Mouse (Mus musculus): ENCODE measurements around the gene Dnah10.

The Dnah10 gene

DNA sequence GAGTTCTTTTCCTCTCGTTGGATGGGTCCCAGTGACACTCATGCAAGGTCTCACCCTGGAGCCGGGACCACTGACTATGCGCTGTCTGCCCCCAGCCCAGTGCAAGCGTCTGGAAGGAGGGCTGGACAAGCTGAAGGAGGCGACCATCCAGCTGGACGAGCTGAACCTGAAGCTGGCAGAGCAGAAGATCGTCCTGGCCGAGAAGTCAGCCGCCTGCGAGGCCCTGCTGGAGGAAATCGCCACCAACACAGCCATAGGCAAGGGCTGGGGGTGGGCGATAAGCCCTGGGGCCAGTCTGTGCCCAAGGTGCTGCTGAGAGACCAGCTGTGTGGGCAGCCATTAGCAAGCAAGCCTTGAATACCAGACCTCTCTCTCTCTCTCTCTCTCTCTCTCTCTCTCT is 87.6 kb downstream of the Dnah10 start:
- no peak for DNase-seq (ENCODE audit: low read depth, low spot score)

DNA sequence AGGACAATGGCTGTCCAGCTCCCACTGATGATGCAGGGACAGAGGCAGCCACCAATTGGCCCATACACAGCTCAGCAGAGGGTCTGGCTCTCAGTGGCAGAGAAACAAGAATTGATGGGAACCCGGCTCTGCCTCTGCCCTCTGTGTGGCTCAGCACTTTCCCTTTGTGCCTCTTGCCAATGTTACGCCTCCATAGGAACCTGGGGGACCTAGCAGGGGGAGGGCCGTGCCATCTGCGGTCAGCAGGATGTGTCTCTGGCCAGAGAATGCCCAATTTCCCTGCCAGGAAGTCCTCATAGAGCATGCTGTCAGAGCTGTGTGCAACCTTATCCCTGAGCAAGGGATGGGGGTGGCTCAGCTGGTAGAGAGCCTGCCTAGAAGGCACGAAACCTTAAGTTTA is 89.9 kb downstream of the Dnah10 start:
- DNase-seq (ENCODE audit: low read depth, low spot score), result no peak

DNA sequence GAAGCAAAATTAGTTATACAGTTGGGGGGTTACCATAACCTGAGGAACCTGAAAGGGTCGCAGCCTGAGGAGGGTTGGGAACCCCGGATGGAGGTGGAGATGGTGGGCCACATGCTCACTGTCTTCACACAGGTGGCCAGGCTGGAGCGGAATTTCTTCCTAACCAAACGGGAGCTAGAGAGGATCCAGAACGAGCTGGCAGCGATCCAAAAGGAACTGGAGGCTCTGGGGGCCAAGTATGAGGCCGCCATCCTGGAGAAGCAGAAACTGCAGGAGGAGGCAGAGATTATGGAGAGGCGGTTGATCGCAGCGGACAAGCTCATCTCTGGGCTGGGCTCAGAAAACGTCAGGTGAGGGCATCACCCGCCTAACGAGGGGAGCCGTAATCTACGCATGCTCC is 92.2 kb downstream of the Dnah10 start:
- DNase-seq (ENCODE audit: low read depth, low spot score), result no peak

DNA sequence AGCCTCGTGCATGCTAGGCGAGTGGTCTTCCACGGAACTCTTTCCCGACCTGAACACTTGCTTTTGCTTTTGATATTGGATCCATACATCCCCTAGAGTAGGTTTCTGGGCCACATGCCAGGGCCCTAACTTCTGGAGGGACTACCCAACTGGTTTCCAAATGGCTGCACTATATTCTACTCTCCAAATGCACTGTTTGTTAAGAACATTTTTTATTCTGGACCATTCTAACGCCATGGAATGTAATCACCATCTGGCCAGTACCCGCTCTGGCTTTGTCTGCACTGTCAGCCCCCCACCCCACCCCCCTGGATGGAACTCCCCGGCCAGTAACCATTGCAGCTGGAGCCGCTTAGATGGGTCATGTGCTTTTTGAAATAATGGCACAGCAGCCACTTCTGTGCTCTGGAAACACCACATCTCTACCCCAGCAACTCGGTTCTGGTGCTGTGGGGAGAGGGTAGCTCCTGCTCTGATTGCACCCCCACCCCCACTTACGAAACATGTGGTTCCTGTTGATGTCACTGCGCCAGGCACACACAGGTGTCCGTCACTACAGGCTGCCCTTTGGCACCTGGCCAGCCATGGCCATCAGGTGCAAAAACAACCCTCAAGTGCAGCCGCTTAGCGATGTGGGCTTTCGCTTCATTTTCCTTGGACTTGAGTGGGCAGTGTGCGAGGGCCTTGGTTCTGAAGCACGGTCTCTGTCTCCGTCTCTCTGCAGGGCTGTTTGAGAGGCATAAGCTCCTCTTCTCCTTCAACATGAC is 97.4 kb downstream of the Dnah10 start:
- DNase-seq (ENCODE audit: low read depth, low spot score), result peak; percentile 7

DNA sequence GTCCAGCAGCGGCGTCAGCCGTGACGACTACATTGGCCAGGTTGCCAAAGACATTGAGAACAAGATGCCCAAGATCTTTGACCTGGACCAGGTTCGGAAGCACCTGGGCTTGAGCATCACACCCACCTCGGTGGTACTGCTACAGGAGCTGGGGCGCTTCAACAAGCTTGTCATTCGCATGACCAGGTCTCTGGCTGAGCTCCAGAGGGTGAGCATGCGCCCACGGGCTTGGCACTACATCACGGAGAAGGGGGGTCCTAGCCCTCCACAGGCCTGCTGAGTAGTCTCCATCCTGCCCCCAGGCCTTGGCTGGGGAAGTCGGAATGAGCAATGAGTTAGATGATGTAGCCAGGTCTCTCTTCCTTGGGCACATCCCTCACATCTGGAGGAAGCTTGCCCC is 105.4 kb downstream of the Dnah10 start:
- DNase-seq (ENCODE audit: low read depth, low spot score), result no peak

DNA sequence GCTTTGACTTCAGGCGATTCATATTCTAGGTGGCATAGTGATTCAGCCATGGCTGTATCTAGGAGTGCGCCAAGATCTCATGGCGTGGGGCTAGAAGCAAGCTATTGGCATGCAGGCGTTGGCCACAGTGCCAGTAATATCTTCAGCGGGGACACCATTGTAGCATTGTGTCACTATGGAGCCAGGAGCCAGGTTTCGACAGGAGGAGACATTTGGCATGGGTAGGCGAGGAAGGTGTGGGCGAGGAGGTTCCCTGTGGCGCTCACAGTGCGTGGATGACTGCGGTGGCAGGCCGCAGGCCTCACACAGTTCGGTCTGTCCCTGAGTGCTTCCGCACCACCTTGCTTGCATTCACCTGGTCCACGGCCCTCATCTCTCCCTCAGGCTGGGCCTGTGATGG is 110.3 kb downstream of the Dnah10 start:
- no peak for DNase-seq (ENCODE audit: low read depth, low spot score)

DNA sequence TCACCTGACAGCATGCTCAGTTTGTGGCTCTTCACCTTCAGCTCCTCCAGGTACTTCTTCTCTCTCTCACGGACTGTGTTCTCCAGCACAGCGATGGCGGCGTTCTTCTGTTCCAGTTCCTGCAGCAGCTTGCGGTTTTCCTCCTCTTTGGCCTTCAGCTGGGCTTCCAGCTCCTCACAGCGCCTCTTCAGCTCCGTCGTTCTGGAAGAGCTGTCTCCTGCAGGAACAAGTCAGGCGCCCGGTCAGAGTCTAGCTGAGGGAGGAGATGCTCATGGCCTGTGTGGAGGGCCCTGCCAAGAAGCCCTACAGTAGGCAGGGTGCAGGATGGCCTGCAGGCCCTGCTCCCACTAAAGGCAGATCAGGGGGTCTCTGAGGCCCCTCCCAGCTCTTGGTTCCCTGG is 111.2 kb downstream of the Dnah10 start:
- no peak for DNase-seq (ENCODE audit: low read depth, low spot score)

DNA sequence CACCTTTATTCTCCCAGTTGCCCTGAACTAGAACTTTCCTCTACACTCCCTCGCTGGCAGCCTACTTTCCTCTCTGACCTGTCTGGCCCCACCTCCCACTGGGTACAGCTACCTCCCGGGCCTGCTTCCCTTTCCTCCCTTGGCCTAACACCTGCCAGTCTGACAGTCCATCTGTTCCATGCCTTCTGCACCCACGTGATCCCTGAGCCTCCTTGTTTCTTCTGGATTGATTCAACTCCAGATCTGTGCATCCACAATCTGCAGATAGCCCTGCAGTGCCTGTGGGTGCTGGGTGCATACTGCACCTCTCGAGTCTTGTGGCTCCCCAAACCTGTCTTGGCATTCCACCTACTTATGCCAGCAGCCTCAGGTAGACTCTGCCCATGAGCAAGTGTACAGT is 111.7 kb downstream of the Dnah10 start:
- no peak for DNase-seq (ENCODE audit: low read depth, low spot score)

DNA sequence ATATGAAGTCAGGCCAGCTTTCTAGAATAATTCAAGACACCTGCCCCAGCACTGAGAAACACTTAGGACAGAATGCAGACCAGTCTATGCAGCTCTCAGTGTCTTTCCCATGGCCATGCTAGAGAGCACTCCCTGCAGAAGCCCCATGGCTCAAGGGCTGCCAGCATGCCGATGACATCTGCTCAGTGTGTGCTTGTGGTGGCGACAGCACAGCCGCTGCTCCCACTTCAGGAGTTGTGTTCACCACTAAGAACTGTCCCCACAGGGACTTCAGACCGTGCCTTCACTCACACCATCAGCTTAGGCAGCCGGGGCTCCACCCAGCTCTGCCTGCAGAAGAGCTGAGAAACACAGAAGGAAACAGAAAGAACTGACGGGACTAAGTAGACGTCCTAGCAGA is 115.3 kb downstream of the Dnah10 start:
- no peak for DNase-seq (ENCODE audit: low read depth, low spot score)

DNA sequence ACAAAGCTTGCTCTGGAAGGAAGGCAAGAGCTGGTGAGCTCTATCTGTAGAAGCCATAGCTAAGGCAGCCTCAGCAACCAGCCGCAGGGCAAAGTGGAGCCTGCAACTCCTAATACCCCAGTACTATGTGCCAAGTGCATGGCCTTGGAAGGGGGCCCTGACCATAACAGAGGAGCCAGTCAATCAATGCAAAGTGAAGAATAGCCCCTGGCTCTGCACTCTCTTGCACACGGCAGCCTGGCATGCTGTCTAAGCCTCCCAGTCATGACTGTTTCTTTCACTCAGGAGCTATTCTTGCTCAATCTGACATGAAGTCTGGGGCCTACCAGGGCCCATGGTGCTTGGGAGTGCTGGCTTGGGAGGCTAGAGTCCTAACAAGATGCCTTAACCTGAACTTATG is 115.8 kb downstream of the Dnah10 start:
- DNase-seq (ENCODE audit: low read depth, low spot score), result no peak

DNA sequence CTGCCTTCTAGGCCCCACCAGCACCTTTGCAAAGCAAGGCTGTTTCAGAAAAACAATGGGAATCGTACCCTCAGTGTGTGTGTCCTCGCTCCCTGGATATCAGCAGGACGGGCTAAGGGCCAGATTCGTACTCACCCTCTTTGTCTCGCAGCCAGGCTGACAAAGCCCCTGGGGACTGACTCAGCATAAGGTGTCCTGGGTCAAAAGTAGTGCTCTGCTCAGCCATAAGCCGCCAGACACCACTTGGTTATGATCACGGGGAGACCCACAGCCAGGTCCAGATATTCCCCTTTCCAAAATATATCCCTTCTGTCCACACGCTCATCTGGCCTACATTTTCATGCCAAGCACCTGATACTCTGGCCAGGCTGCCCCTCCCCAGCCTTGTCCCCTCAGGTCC is 118.5 kb downstream of the Dnah10 start:
- no peak for DNase-seq (ENCODE audit: low read depth, low spot score)

DNA sequence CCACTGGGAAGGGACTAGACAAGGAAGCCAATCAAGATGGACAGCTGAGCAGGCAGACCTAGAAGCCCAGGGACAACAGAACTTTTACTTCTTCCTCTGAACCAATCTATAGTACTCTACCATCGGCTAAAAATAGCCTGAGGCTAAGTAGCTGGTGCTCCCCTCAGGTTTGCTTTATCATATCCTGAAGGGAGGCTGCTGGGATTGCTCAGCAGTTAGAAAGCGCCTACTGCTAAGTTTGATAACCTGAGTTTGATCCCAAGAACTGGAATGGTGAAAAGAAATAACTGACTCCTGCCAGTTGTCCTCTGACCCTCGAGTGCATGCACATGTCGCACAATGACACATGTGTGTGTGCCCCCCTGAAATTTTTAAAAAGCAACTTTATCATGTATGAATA is 120.0 kb downstream of the Dnah10 start:
- no peak for DNase-seq (ENCODE audit: low read depth, low spot score)

DNA sequence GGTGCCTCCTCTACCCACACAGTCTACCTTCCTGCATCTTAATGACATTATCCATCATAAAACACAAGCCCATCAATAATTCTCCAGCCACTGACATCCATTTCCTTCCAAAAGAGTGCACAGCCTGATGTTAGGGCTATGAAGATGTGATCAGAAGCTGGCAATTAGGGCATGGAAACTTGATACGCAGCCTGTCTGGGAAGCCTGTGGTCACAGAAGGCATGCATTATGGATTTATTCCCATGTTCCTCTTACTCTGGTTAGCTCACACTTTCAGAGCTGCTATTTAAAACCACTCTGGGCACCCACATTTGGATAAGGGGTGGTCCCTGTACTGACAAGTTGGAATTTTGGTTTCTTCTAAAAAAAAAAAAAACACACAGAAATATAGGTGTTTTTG is 122.1 kb downstream of the Dnah10 start:
- DNase-seq (ENCODE audit: low read depth, low spot score), result no peak

DNA sequence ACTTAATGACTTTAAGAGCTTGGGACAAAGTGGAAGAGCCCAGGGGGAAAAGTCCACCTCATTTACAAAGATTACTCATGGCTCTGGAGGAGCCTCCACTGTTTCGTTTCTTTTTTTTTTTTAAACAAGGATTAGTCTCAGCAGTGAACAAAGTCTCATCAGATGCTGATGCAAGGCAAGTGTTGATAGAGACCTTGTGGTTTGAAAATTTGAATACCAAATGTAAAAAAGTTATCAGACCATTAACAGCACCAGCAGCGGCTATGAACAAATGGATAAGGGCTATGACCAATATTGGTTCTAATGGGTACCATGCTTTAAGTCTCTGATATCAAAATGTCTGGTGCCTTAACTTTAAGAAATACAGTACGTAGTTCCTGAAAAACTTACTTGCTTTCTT is 124.1 kb downstream of the Dnah10 start:
- no peak for DNase-seq (ENCODE audit: low read depth, low spot score)

DNA sequence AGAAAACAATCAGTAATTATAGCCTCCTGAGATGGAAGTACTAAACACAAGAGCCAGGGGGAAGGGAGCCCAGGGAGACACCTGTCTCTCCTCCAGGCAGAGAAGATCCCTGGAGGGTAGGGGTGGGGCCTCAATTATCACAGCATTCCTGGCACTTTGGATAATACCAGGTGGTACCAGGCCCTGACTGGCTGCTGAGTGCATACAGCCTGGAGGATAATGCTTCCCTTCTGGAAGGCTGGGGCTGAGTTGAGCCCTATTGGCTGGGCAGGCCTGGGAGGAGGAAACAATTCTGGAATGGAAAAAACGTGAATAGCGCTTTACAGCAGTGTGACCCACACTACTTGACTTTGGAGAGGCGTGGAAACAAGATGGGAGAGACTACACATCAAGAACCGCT is 126.7 kb downstream of the Dnah10 start:
- no peak for DNase-seq (ENCODE audit: low read depth, low spot score)

DNA sequence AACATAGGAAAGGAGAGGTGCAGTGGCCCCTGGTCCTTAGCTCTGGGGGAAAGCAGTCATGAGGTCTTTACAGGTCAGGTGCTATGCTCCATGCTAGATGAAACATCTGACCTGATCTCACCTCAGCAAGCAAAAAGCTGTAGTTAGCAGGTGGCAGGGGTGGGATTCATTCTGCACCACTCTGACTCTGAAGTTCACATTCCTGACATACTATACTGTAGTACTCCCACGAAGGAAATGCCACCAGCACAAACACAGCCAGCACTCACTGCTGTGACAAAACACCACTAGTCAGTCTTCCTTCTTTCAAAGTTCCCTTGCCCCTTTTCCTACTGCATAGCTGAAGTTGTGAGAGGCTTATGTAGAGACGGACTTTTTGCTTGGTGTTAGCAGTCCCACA is 127.4 kb downstream of the Dnah10 start:
- no peak for DNase-seq (ENCODE audit: low read depth, low spot score)

DNA sequence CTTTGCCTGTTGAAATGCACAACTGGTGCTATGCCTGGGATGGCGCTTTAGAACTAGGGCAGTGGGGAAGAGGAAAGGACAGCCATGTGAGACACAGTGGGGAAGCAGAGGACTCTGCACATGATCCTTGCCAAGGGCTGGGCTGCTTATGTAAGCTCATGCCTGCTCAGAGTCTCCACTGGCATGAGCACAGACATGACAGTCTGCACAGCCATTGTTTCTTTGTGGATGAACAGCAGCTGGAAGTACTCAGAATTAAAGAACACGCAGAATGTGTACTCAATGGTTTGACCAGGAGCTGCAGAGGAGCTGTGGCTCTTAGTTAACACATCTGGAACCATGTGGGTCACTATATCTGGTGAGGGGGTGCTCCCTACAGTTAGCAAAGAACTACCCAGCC is 128.2 kb downstream of the Dnah10 start:
- DNase-seq (ENCODE audit: low read depth, low spot score), result no peak

DNA sequence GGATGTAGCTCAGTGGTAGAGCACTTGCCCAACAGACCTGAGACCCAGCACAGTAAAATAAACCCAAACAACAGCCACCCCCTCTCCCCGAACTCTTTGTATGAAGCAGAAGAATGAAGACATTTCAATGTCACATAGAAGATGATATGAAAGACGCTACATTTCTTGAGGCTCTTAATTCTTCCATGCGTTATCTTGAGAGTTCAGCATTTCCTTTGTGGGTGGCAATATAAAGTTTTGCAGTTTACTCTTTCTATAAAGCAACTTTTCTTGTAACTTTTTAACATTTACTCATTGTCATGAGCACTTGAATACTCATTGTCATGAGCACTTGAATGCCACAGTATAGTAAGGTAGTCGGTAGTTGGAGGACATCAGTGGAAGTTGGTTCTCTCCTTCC is 129.3 kb downstream of the Dnah10 start:
- DNase-seq (ENCODE audit: low read depth, low spot score), result no peak

DNA sequence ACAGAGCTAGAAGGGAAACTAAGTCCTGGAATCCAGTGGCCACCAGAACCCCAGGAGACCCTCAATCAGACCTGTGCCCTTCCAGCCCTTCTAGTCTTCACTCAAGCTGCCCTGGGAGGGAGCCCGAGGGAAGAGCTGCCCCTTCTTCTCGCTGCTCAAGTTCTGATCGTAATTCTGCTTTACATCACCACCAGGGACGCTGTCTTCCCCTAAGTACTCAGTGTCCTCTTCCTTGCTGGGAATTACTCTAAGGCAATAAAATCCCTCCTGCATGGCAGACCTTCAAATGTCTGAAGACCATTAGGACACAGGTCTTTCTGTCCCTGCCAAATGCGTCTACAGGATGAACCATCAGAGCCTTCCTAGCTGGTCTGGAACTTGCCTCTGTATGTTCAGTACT is 135.1 kb downstream of the Dnah10 start:
- peak; percentile 39 for DNase-seq (ENCODE audit: low read depth, low spot score)

DNA sequence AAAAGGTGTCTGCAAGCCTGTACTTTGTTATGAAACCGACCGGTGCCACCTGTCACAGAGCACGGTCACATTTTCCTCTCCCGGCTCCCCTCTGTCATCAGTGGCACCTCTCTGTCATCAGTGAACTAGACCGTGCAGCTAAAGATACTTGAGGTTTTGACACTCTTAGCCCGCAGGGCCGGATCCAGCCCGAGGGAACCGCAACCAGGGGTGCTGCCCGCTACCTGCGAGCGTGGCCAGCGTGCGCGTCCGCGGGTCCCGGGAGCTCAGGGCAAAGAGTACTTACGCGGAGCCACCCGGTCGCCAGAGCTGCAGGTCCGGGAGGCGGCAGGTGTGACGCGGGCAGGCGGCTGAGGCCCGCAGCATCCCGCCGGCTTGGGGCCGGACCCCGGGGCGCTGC is 136.6 kb downstream of the Dnah10 start:
- DNase-seq (ENCODE audit: low read depth, low spot score), result peak; percentile 71

DNA sequence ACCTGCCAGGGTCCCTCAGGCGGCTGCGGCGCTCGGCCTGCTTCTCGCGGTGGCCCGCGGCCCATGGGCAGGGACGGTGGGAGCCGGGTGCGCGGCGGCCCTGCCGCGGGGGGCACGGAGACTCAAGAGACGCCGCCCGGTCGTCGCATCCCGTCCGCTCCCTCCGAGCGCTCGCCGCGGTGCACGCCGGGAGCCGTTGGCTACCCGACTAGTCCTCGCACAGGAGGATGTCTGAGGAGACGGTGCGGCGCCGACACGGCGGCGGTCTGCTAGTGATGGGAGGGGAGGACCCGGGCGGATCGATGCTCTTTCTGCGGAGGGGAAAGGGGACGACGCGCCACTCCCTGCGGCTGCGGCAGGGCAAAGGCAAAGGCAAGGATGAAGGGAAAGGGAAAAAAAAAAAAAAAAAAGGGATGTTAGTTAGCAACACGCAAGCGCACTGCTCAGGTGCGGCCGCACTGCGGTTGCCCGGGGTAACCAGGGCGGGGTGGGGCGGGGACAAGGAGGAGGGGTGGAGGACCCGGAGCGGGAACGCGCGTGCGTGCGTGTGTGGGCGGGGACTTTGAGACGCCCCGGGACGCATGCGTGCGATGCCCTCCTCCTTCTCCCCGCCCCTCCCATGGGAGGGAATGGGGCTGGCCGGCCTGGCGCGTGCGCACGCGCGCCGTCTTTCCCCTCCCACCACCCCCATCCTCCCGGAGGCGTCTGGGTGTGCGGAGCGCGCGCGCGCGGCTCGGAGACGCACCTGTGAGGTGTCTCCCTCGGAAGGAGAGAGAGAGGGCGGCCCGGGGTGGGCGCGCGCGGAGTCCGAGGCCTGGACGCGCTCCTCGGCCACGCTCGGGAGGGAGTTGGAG is 137.4 kb downstream of the Dnah10 start, which contains the start of the genes Ccdc92 and Zfp664:
TSS of gene Ccdc92 (minus strand) at position 412 of the 854 bp plus-strand sequence.
TSS of gene Zfp664 (plus strand) at position 679 of the 854 bp plus-strand sequence.
- peak; percentile 99 for DNase-seq (ENCODE audit: low read depth, low spot score)

DNA sequence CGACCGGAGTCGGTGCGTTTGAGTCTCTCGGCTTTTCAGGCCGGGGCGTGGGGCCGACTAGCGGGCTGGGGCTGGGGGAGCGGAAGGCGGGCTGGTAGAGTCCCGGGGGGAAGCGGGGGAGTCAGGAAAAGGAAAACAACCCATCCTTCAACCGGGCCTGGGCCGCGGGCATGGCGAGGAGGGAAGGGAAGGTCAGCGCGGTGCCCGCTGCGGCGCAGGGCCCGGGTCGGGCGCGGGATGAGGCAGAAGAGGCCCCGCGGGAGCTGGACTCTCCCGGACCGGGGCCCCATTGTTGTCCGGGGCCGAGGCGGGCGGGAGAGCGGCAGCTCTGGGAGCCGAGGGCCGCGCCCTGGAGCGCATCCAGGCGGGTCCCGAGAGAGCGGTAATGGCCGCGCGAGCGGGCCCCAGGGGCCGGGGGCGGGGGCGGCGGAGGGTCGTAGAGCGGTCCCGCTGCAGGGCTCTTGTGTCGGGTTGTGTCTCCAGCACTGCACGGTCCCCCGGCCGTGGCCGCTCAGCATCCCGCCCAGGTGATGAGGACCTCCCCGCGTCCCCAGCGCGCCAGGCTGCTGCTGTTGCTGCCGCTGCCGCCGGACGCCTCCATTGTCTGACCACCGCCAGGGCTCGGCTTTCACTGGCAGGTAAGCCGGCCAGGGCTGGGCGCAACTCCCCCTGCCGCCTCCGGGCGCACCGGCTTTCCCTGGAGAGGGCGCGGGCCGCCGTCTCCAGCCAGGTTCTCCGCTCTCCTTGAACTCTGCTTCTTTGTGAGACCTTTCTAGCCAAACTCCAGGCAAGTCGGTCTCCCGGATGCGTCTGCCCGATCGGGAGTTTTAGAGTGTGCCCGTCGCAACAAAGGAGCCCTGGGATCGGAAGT is 138.2 kb downstream of the Dnah10 start:
- DNase-seq (ENCODE audit: low read depth, low spot score), result peak; percentile 57
